Mouse (Mus musculus) CH12.LX (cell line): ENCODE data around the gene Alpi. TPM values are rescaled to one million over a fixed set of nuclear protein-coding genes. Genes with fewer than 3 reads are reported as not detected.

Experiments used
- DNase-seq: peaks from one replicate; pipeline ENCODE4 v3.0.0-alpha.2; 2013; ENCODE audit errors: extremely low read depth
- H3K27ac ChIP-seq: 2 replicates; pipeline ENCODE4 v1.5.1; 2012; ENCODE audit warnings: low read depth, mild to moderate bottlenecking, control low read depth, moderate library complexity; ENCODE audit not compliant: insufficient read depth
- H3K27me3 ChIP-seq: replicated peaks from 2 replicates; pipeline ENCODE3; 2012; ENCODE audit warnings: inconsistent platforms
- H3K36me3 ChIP-seq, 2 experiments: replicated peaks in 1 of 2; 2 replicates each; pipeline versions ENCODE3 to v1.6.1; 2012; ENCODE audit warnings: inconsistent platforms in 1 of 2, low read length in 1 of 2, mild to moderate bottlenecking in 1 of 2, mixed read lengths in 1 of 2, moderate library complexity in 1 of 2; ENCODE audit not compliant: control insufficient read depth in 1 of 2, insufficient read depth in 1 of 2
- H3K4me1 ChIP-seq, 2 experiments: 2 replicates each; pipeline ENCODE4 v1.6.1; 2012; ENCODE audit warnings: inconsistent platforms in 1 of 2, moderate library complexity in 1 of 2; ENCODE audit not compliant: insufficient read depth in 2 of 2, control insufficient read depth in 1 of 2
- H3K4me2 ChIP-seq: 2 replicates; pipeline ENCODE4 v1.6.1; 2012; ENCODE audit warnings: low read depth, mild to moderate bottlenecking, control low read depth; ENCODE audit not compliant: poor library complexity, insufficient read depth, severe bottlenecking
- H3K4me3 ChIP-seq, 3 experiments: fragments of 150-350 bp in 1 of 3; sonication (generic) in 1 of 3; replicated peaks in 1 of 3; 2 replicates each; pipeline versions ENCODE3 to v1.5.1; 2011 to 2012; ENCODE audit warnings: low read depth in 2 of 3, low read length in 2 of 3, mild to moderate bottlenecking in 2 of 3, moderate library complexity in 2 of 3, control low read depth in 1 of 3, improper control_type of control experiment in 1 of 3, inconsistent platforms in 1 of 3, mixed read lengths in 1 of 3; ENCODE audit not compliant: poor library complexity in 1 of 3
- H3K79me2 ChIP-seq: replicated peaks from 2 replicates; pipeline ENCODE4 v1.6.1; 2012; ENCODE audit warnings: mild to moderate bottlenecking, moderate library complexity; ENCODE audit not compliant: control insufficient read depth, poor library complexity, insufficient read depth, severe bottlenecking; ENCODE audit errors: extremely low read depth
- H3K9ac ChIP-seq: 2 replicates; pipeline ENCODE4 v1.6.1; 2012; ENCODE audit warnings: low read depth, mild to moderate bottlenecking, control low read depth, moderate library complexity; ENCODE audit not compliant: insufficient read depth
- H3K9me3 ChIP-seq: replicated peaks from 2 replicates; pipeline ENCODE3; 2012; ENCODE audit warnings: low read length, inconsistent platforms, mixed read lengths
- CHD2 ChIP-seq: IDR thresholded peaks from 2 replicates; pipeline ENCODE4 v1.6.1; 2011; ENCODE audit warnings: low read length, improper control_type of control experiment
- CTCF ChIP-seq, 2 experiments: IDR thresholded peaks in 1 of 2; conservative IDR thresholded peaks in 1 of 2; 2 replicates each; pipeline ENCODE4 v1.5.1; 2011 to 2012; ENCODE audit warnings: low read depth in 2 of 2, low read length in 2 of 2, improper control_type of control experiment in 1 of 2, inconsistent platforms in 1 of 2, mild to moderate bottlenecking in 1 of 2, moderate library complexity in 1 of 2
- ELF1 ChIP-seq: IDR thresholded peaks from 2 replicates; pipeline ENCODE4 v1.6.1; 2014; ENCODE audit warnings: low read depth, mild to moderate bottlenecking, inconsistent platforms, low read length, improper control_type of control experiment
- EP300 ChIP-seq: IDR thresholded peaks from 2 replicates; pipeline ENCODE4 v1.6.1; 2011; ENCODE audit warnings: low read length, improper control_type of control experiment
- GABPA ChIP-seq: IDR thresholded peaks from 2 replicates; pipeline ENCODE4 v1.6.1; 2012; ENCODE audit warnings: low read depth, low read length, improper control_type of control experiment, inconsistent platforms; ENCODE audit not compliant: insufficient replicate concordance
- HCFC1 ChIP-seq: IDR thresholded peaks from 2 replicates; pipeline ENCODE4 v1.6.1; 2012; ENCODE audit warnings: low read depth, mild to moderate bottlenecking, inconsistent platforms, low read length, improper control_type of control experiment
- IRF4 ChIP-seq: IDR thresholded peaks from 2 replicates; pipeline ENCODE4 v1.6.1; 2014; ENCODE audit warnings: low read depth, mild to moderate bottlenecking, inconsistent platforms, low read length, improper control_type of control experiment
- JUN ChIP-seq: IDR thresholded peaks from 2 replicates; pipeline ENCODE4 v1.6.1; 2011; ENCODE audit warnings: low read depth, mild to moderate bottlenecking, low read length, improper control_type of control experiment, moderate library complexity; ENCODE audit not compliant: insufficient read depth
- MAX ChIP-seq: IDR thresholded peaks from 2 replicates; pipeline ENCODE4 v1.6.1; 2011; ENCODE audit warnings: low read length, improper control_type of control experiment
- MAZ ChIP-seq: IDR thresholded peaks from 2 replicates; pipeline ENCODE4 v1.6.1; 2012; ENCODE audit warnings: low read depth, mild to moderate bottlenecking, inconsistent platforms, low read length, improper control_type of control experiment, moderate library complexity
- MEF2A ChIP-seq: IDR thresholded peaks from 2 replicates; pipeline ENCODE4 v1.6.1; 2014; ENCODE audit warnings: low read depth, mild to moderate bottlenecking, inconsistent platforms, low read length, improper control_type of control experiment, borderline replicate concordance
- MXI1 ChIP-seq: IDR thresholded peaks from 2 replicates; pipeline ENCODE4 v1.6.1; 2011; ENCODE audit warnings: mild to moderate bottlenecking, low read depth, low read length, improper control_type of control experiment
- MYC ChIP-seq: IDR thresholded peaks from 2 replicates; pipeline ENCODE4 v1.6.1; 2011; ENCODE audit warnings: low read depth, mild to moderate bottlenecking, improper control_type of control experiment, low read length
- NELFE ChIP-seq: IDR thresholded peaks from 2 replicates; pipeline ENCODE4 v1.6.1; 2011; ENCODE audit warnings: low read depth, low read length, improper control_type of control experiment
- NRF1 ChIP-seq: IDR thresholded peaks from 2 replicates; pipeline ENCODE4 v1.6.1; 2014; ENCODE audit warnings: low read depth, mild to moderate bottlenecking, inconsistent platforms, low read length, improper control_type of control experiment, moderate library complexity
- POLR2AphosphoS2 ChIP-seq: IDR thresholded peaks from 2 replicates; pipeline ENCODE4 v1.6.1; 2011; ENCODE audit warnings: low read depth, low read length, improper control_type of control experiment
- RAD21 ChIP-seq: IDR thresholded peaks from 2 replicates; pipeline ENCODE4 v1.6.1; 2011; ENCODE audit warnings: low read depth, mild to moderate bottlenecking, low read length, improper control_type of control experiment, moderate library complexity
- TCF12 ChIP-seq: IDR thresholded peaks from 2 replicates; pipeline ENCODE4 v1.6.1; 2014; ENCODE audit warnings: low read depth, mild to moderate bottlenecking, inconsistent platforms, low read length, improper control_type of control experiment
- USF2 ChIP-seq: conservative IDR thresholded peaks from 2 replicates; pipeline ENCODE4 v1.6.1; 2011; ENCODE audit warnings: low read depth, low read length, improper control_type of control experiment
- ZMIZ1 ChIP-seq: IDR thresholded peaks from 2 replicates; pipeline ENCODE4 v1.6.1; 2012; ENCODE audit warnings: low read depth, mild to moderate bottlenecking, inconsistent platforms, low read length, improper control_type of control experiment
- ZNF384 ChIP-seq: IDR thresholded peaks from 2 replicates; pipeline ENCODE4 v1.6.1; 2012; ENCODE audit warnings: low read depth, low read length, improper control_type of control experiment, inconsistent platforms
- dilution Hi-C: fragments of 300-500 bp; cut with MboI; formaldehyde crosslinking; loops from 2 replicates; pipeline ENCODE4 v1.14.3; 2020; ENCODE audit warnings: low sequenced_read_pairs; ENCODE audit not compliant: extremely low pct_unique_long_range_greater_than_20kb, extremely low pct_ligation_motif_present
- in situ Hi-C: fragments of 300-500 bp; cut with MboI; formaldehyde crosslinking; loops from 3 replicates; pipeline ENCODE4 v1.14.3; 2019; ENCODE audit warnings: low sequenced_read_pairs, low pct_ligation_motif_present, low pct_unique_long_range_greater_than_20kb, mixed read lengths
- polyA plus RNA-seq: library from polyadenylated mRNA; unstranded; fragments of >175 nt; gene quantifications from 2 replicates; pipeline ENCODE4 v1.2.1, GENCODE M21; 2012; ENCODE audit warnings: low read depth; ENCODE audit not compliant: insufficient read length
- total RNA-seq, 2 experiments: library from RNA; depleted of rRNA; stranded (reverse); fragments of 300-350 nt in 1 of 2; fragments of >200 nt in 1 of 2; gene quantifications; 2 replicates each; pipeline ENCODE4 v1.2.3; 2012 to 2014

The Alpi gene
- total and polyA plus RNA-seq, 3 experiments, result not detected

- no peak overlapping the region for H3K9ac ChIP-seq
- H3K79me2 ChIP-seq, result no peaks in the 10 kb centered on the region
- dilution Hi-C loops, result no loop called here
- H3K9me3 ChIP-seq, result peaks cover under 1% of the 10 kb centered on the region
- H3K27me3 ChIP-seq, result no peaks in the 10 kb centered on the region
- no peak overlapping the region for H3K4me3 ChIP-seq
- no peak overlapping the region for H3K27ac ChIP-seq
- TF ChIP-seq RAD21, result no peak
- no peak for TF ChIP-seq ELF1
- TF ChIP-seq USF2, result no peak
- TF ChIP-seq ZMIZ1, result no peak
- TF ChIP-seq MAX, result no peak
- no peak for TF ChIP-seq GABPA
- no peak for TF ChIP-seq MAZ
- TF ChIP-seq MEF2A, result no peak
- TF ChIP-seq EP300, result no peak
- TF ChIP-seq HCFC1, result no peak
- TF ChIP-seq CHD2, result no peak
- no peak for TF ChIP-seq IRF4
- TF ChIP-seq MYC, result no peak
- TF ChIP-seq TCF12, result no peak
- TF ChIP-seq MXI1, result no peak
- no peak for TF ChIP-seq NELFE
- TF ChIP-seq CTCF (conservative IDR thresholded peaks at IDR 0.05 in 1 of 2, IDR thresholded peaks at IDR 0.05 in 1 of 2; ENCODE audit: low read depth in 2 of 2, low read length in 2 of 2), result no peak
- TF ChIP-seq JUN, result no peak
- TF ChIP-seq ZNF384, result no peak
- no peak for TF ChIP-seq NRF1
- no peak for DNase-seq
- peaks cover 0 to 9% of the 10 kb centered on the region in 2 experiments; a peak in 2 of 4 replicates for H3K4me1 ChIP-seq
- peaks cover 0 to 2% of the 10 kb centered on the region in 2 experiments for H3K36me3 ChIP-seq
- in situ Hi-C loops, result no loop called here
- H3K4me2 ChIP-seq, result no peak overlapping the region
Measured at GRCm38 (mm10) chr1:87057075-87057474, 44.3 kb downstream of the Alpi start.

- no peaks in the 10 kb centered on the region for H3K4me1 ChIP-seq
- H3K4me2 ChIP-seq, result no peak overlapping the region
- H3K27ac ChIP-seq, result no peak overlapping the region
- H3K36me3 ChIP-seq, result peaks cover 5 to 45% of the 10 kb centered on the region in 2 experiments
- no peak for DNase-seq
- no peak overlapping the region for H3K9ac ChIP-seq
- no peak for TF ChIP-seq POLR2AphosphoS2
- no peak overlapping the region for H3K4me3 ChIP-seq
- dilution Hi-C loops (no loop called here), in situ Hi-C loops (no loop called here)
- no peaks in the 10 kb centered on the region for H3K9me3 ChIP-seq
- H3K79me2 ChIP-seq, result no peaks in the 10 kb centered on the region
- H3K27me3 ChIP-seq, result no peaks in the 10 kb centered on the region
Measured at GRCm38 (mm10) chr1:87051369-87051768, 50.0 kb downstream of the Alpi start.
